Mouse (Mus musculus) right cerebral cortex, postnatal 4 days (tissue): ENCODE data around the gene Slc19a3.

Experiments used
- DNase-seq: peaks from one replicate; pipeline ENCODE4 v3.0.0-alpha.2; 2022

Slc19a3 gene

GRCm38 (mm10) chr1:83038109-83038672, at the start of gene Slc19a3:
TSS of gene Slc19a3 (minus strand) at chr1:83038448.
- peak; percentile 52 for DNase-seq

GRCm38 (mm10) chr1:83084790-83085189, 46.5 kb upstream of the Slc19a3 start:
- DNase-seq = no peak

GRCm38 (mm10) chr1:83077016-83077415, 38.8 kb upstream of the Slc19a3 start:
- DNase-seq = no peak

GRCm38 (mm10) chr1:83076190-83076917, 38.1 kb upstream of the Slc19a3 start:
- peak; percentile 32 for DNase-seq

GRCm38 (mm10) chr1:83075526-83076189, 37.4 kb upstream of the Slc19a3 start:
- no peak for DNase-seq

- DNase-seq = no peak
Observed at GRCm38 (mm10) chr1:83067205-83067604, 29.0 kb upstream of the Slc19a3 start.

- DNase-seq = no peak
Observed at GRCm38 (mm10) chr1:83066577-83066976, 28.3 kb upstream of the Slc19a3 start.

GRCm38 (mm10) chr1:83064851-83065250, 26.6 kb upstream of the Slc19a3 start:
- no peak for DNase-seq

- DNase-seq = no peak
Observed at GRCm38 (mm10) chr1:83060643-83061042, 22.4 kb upstream of the Slc19a3 start, which contains the start of gene Krtap28-13. TSS of gene Krtap28-13 (plus strand) at chr1:83060930.

GRCm38 (mm10) chr1:83059278-83059677, 21.0 kb upstream of the Slc19a3 start, which contains the start of gene A030005K14Rik:
TSS of gene A030005K14Rik (minus strand) at chr1:83059378.
- DNase-seq = no peak

- DNase-seq = no peak
Observed at GRCm38 (mm10) chr1:83058481-83058880, 20.2 kb upstream of the Slc19a3 start.

GRCm38 (mm10) chr1:83044882-83045427, 6.7 kb upstream of the Slc19a3 start, which contains the start of gene Gm47969:
TSS of gene Gm47969 (plus strand) at chr1:83044932.
- no peak for DNase-seq

GRCm38 (mm10) chr1:83042380-83042779, 4.1 kb upstream of the Slc19a3 start, which contains the start of gene Krtap28-10:
TSS of gene Krtap28-10 (minus strand) at chr1:83042480.
- DNase-seq = no peak

- no peak for DNase-seq
Observed at GRCm38 (mm10) chr1:83039080-83039479, 832 bp upstream of the Slc19a3 start.

- DNase-seq = no peak
Observed at GRCm38 (mm10) chr1:83036892-83037667, 1.2 kb downstream of the Slc19a3 start.

GRCm38 (mm10) chr1:83034509-83034908, 3.7 kb downstream of the Slc19a3 start:
- DNase-seq = no peak

- no peak for DNase-seq
Observed at GRCm38 (mm10) chr1:83032508-83032907, 5.7 kb downstream of the Slc19a3 start.

- no peak for DNase-seq
Observed at GRCm38 (mm10) chr1:83031950-83032349, 6.3 kb downstream of the Slc19a3 start.

- DNase-seq = no peak
Observed at GRCm38 (mm10) chr1:83016556-83016955, 21.7 kb downstream of the Slc19a3 start.

GRCm38 (mm10) chr1:83015329-83015879, 22.8 kb downstream of the Slc19a3 start:
- DNase-seq = no peak

- no peak for DNase-seq
Observed at GRCm38 (mm10) chr1:83014477-83014876, 23.8 kb downstream of the Slc19a3 start.

- no peak for DNase-seq
Observed at GRCm38 (mm10) chr1:83007471-83007870, 30.8 kb downstream of the Slc19a3 start.
